Mouse (Mus musculus) limb, embryonic 14.5 days (tissue): Measurements from ENCODE around the gene Fgf22. TPM values are rescaled to one million over a fixed set of nuclear protein-coding genes. Genes with fewer than 3 reads are reported as not detected.
A peak's percentile ranks its signal among the peaks of the same experiment; 100 is the strongest.

Experiments
- ATAC-seq: fragments of 200-750 bp; cut with Nextera tagmentation; 2 replicates; pipeline ENCODE4 v1.8.0; 2017; ENCODE audit warnings: low read depth, moderate number of reproducible peaks, moderate TSS enrichment; ENCODE audit not compliant: low FRiP score
- DNase-seq: peaks from one replicate; pipeline ENCODE4 v3.0.0-alpha.2; 2015; ENCODE audit warnings: low spot score
- H3K27ac ChIP-seq: fragments of 300-500 bp; sonication (generic); replicated peaks from 2 replicates; pipeline ENCODE4 v1.5.1; 2014; ENCODE audit warnings: low read depth, mild to moderate bottlenecking, low read length, moderate library complexity, mixed read lengths
- H3K27me3 ChIP-seq: fragments of 300-500 bp; sonication (generic); 2 replicates; pipeline ENCODE4 v1.6.1; 2014; ENCODE audit warnings: low read length, mixed read lengths; ENCODE audit not compliant: control insufficient read depth, insufficient read depth
- H3K36me3 ChIP-seq: fragments of 300-500 bp; sonication (generic); 2 replicates; pipeline ENCODE4 v1.6.1; 2014; ENCODE audit warnings: mild to moderate bottlenecking, low read length, moderate library complexity, mixed read lengths; ENCODE audit not compliant: control insufficient read depth, insufficient read depth
- H3K4me1 ChIP-seq: fragments of 300-500 bp; sonication (generic); 2 replicates; pipeline ENCODE4 v1.6.1; 2014; ENCODE audit warnings: antibody characterized with exemption, low read length, mixed read lengths; ENCODE audit not compliant: control insufficient read depth, insufficient read depth
- H3K4me2 ChIP-seq: fragments of 300-500 bp; sonication (generic); replicated peaks from 2 replicates; pipeline ENCODE4 v1.6.1; 2014; ENCODE audit warnings: low read depth, mild to moderate bottlenecking, low read length, moderate library complexity; ENCODE audit not compliant: severe bottlenecking
- H3K4me3 ChIP-seq: fragments of 300-500 bp; sonication (generic); replicated peaks from 2 replicates; pipeline ENCODE4 v1.5.1; 2014; ENCODE audit warnings: low read length
- H3K9ac ChIP-seq: fragments of 300-500 bp; sonication (generic); 2 replicates; pipeline ENCODE4 v1.6.1; 2014; ENCODE audit warnings: mild to moderate bottlenecking, low read depth, low read length, moderate library complexity; ENCODE audit not compliant: severe bottlenecking
- H3K9me3 ChIP-seq: fragments of 300-500 bp; sonication (generic); 2 replicates; pipeline ENCODE4 v1.6.1; 2016; ENCODE audit warnings: low read length; ENCODE audit not compliant: control insufficient read depth
- POLR2A ChIP-seq: fragments of 200-500 bp; IDR thresholded peaks from 2 replicates; pipeline ENCODE4 v1.8.0; 2012; ENCODE audit warnings: inconsistent platforms, mild to moderate bottlenecking, moderate library complexity, borderline replicate concordance; ENCODE audit not compliant: insufficient read depth, insufficient read length; ENCODE audit errors: extremely low read depth
- WGBS: fragments of 180-500 bp; shearing (Covaris S2); extraction: QIAGEN DNeasy Blood & Tissue Kit; methylation state at CpG from one replicate; pipeline ENCODE4 v1.1.7; 2014; 5-methylcytosine and 5-hydroxymethylcytosine counted together
- polyA plus RNA-seq, 2 experiments: library from polyadenylated mRNA; depleted of rRNA in 1 of 2; stranded (reverse) in 1 of 2; unstranded in 1 of 2; fragments of >200 nt; fragmentation: Nextera tagmentation in 1 of 2; extraction: Ambion mirVana in 1 of 2; gene quantifications; 2 replicates each; pipeline versions ENCODE4 v1.2.1 to v1.2.3; 2012 to 2014

Fgf22 gene
- polyA plus RNA-seq, 2 experiments: 0.13 to 0.21 TPM

DNA sequence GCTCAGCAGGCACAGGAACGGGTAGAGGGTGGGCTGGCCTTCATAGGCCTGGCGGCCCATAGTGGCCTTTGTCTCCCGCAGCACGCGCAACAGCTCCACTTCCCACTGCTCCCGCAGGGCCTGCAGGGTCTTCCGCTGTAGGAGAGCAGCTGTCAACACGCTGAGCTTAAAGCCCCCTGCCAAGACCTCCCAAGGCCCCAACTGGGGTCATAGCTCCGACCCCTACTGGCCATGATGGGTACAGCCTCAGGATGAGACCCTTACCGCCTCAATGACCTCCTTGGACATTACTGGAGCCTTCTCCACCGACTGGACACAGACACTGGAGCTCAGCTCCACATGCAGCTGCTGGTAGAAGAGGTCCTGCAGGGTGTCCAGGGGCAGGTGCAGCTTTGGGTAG, 14.0 kb upstream of the Fgf22 start:
- Histone ChIP-seq H3K4me3 (no peak overlapping the region), H3K4me2 (no peak overlapping the region), H3K4me1 (peaks cover 4% of the 10 kb centered on the region; the same call in 1 of the 2 replicates), H3K36me3 (peaks cover 85% of the 10 kb centered on the region), H3K9ac (no peak overlapping the region), H3K27me3 (no peaks in the 10 kb centered on the region), H3K9me3 (peaks cover 50% of the 10 kb centered on the region), H3K27ac (no peak overlapping the region)
- no peak for TF ChIP-seq POLR2A
- WGBS: 85% methylated on average over 11 of the region's 11 CpGs
- DNase-seq (no peak), ATAC-seq (no peak)

DNA sequence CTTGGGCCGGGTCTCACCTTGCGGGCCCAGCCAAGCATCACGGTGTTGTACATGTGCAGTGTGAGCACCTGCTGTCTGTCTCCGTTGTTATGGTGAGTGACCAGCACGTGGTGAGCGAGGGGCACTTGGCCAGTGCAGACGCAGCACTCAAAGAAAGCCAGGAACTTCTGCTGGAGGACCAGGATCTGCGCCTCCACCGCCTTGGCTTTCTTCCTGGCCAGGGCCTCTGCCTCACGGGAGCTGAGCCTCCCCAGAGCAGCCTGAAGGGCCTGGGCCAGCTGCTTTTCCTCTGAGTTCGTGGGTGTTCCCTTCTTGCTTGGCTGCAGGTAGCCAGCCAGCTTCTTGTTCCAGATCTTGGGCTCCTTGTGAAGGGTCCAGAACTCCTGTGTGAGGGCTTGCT, 11.7 kb upstream of the Fgf22 start:
- Histone ChIP-seq H3K9ac (no peak overlapping the region), H3K4me1 (peaks cover 4% of the 10 kb centered on the region; the same call in 1 of the 2 replicates), H3K36me3 (peaks cover 62% of the 10 kb centered on the region), H3K9me3 (peaks cover 35% of the 10 kb centered on the region), H3K4me2 (no peak overlapping the region), H3K27me3 (no peaks in the 10 kb centered on the region), H3K27ac (no peak overlapping the region), H3K4me3 (no peak overlapping the region)
- WGBS: 88% methylated on average over 11 of the region's 11 CpGs
- DNase-seq (no peak), ATAC-seq (no peak)
- no peak for TF ChIP-seq POLR2A

DNA sequence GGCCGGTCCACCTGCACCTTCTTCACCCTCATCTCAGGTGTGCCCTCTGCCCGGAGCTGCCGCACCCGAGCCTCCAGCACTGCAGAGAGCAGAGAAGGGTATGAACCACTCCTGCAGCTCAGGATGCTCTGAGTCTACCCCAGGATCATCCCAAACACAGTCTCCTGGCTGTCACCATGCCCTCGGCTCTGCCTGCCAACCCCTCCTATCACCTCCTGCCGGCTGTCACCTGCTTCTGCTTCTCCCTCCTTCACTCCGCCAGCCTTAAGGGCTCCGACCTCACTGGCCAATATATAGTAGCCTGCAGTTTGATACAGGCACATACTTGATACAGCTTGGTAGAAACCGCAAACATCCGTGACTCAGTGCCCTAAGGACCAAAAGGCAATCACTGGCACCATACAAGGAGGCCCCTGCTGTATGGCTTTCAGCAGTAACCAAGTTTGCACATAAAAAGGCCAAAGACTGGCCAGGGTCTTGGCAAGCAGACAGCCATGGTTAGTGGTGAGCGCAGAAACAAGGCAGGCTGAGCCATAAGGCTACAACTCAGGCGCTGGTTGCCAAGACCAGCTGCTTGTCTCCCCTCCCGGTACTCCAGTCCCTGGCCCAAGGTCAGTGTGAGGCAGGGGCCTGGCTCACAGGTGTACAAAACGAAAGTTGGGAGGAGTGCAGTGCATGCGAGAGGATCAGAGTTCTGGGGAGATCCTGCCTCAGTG, 11.1 kb upstream of the Fgf22 start:
- WGBS: 91% methylated on average over 15 of the region's 15 CpGs
- Histone ChIP-seq H3K4me2 (no peak overlapping the region), H3K27me3 (no peaks in the 10 kb centered on the region), H3K9ac (no peak overlapping the region), H3K36me3 (peaks cover 55% of the 10 kb centered on the region), H3K4me1 (peaks cover 4% of the 10 kb centered on the region; the same call in 1 of the 2 replicates), H3K4me3 (no peak overlapping the region), H3K27ac (no peak overlapping the region), H3K9me3 (peaks cover 28% of the 10 kb centered on the region)
- ATAC-seq (no peak), DNase-seq (no peak)
- no peak for TF ChIP-seq POLR2A

DNA sequence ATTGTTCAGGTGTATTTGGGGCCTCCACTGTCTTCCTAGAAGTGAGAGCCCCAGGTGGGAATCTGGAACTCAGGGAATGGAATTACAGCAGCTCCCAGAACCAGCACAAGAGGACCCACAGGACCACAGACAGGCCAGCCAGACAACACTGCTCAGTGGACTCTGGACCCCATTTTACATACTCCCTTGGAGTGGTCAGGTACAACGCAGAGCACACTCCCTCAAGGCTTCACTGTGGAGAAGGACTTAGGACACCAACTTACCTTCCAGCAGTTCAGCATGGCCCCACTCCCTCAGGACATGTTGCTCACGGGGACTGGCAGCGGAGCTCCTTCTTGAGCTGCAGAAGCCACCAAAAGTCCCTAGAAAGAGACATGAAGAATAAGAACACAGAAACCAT, 9.5 kb upstream of the Fgf22 start:
- Histone ChIP-seq H3K4me1 (peaks cover 4% of the 10 kb centered on the region; the same call in 1 of the 2 replicates), H3K4me2 (peak overlapping the region; percentile 54), H3K9me3 (peaks cover 12% of the 10 kb centered on the region), H3K27ac (no peak overlapping the region), H3K9ac (no peak overlapping the region), H3K4me3 (peak overlapping the region; percentile 50), H3K36me3 (peaks cover 39% of the 10 kb centered on the region), H3K27me3 (no peaks in the 10 kb centered on the region)
- 81% methylated on average over 3 of the region's 3 CpGs for WGBS
- ATAC-seq: no peak
- DNase-seq: no peak
- no peak for TF ChIP-seq POLR2A

DNA sequence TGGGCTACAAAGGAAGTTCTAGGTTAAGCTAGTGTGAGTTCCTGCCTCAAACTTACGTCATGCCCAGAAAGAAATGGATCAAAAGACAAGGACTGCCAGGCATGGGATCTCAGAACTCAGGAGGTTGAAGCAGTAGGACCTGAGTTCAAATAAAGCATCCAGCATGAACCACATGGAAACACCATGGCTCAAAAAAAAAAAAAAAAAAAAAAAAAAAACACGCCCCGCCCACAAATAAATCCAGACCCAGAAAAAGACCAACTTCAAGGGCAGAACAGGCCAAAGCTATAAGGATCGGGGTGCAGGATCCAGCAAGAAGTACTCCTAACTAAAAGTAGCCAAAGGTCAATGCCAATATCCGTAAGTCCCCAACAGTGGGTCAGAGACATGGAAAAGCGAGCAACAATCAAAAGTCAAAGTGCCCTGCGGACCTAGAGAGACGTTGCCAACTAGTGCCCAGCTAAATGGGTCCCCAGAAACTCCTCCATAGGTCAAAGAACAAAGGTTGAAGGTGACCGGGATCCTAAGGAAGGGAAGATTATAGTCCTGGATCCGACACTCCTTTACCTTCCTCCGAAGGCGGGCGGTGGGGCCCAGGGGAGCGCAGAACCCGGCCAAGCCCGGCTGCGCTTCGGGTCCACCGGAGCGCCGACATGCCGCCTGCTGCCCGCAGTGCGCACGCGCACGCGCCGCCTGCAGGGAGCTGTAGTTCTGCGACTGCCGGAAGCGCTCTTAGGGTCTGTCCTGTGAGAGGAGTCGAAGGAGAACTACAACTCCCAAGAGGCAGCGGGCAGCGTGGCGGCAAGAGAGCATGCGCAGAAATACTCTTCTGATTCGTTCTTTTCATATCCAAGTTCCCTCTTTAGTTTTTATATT, 8.7 kb upstream of the Fgf22 start, which contains the start of gene Polrmt:
Polrmt (minus strand) TSS at position 684 of the 876 bp plus-strand sequence.
- peak; percentile 100 for DNase-seq
- Histone ChIP-seq H3K27ac (no peak within 1 kb of the TSS), H3K9ac (peak within 1 kb of the TSS; percentile 50), H3K4me3 (peak within 1 kb of the TSS; percentile 50), H3K27me3 (no peaks in the 10 kb centered on the region), H3K36me3 (peaks cover 32% of the 10 kb centered on the region), H3K4me2 (peak within 1 kb of the TSS; percentile 54), H3K4me1 (peaks cover 4% of the 10 kb centered on the region; the same call in 1 of the 2 replicates), H3K9me3 (peaks cover 5% of the 10 kb centered on the region; the same call in 1 of the 2 replicates)
- WGBS: 2% methylated on average over 38 of the region's 38 CpGs
- peak; percentile 66; the same call in 1 of the 2 replicates for TF ChIP-seq POLR2A
- peak; percentile 96 for ATAC-seq
